Mouse (Mus musculus): ENCODE results near the gene Tnfrsf9. TPM values are rescaled to one million over a fixed set of nuclear protein-coding genes. Genes with fewer than 3 reads are reported as not detected.

The Tnfrsf9 gene
- total RNA-seq, 4 experiments from 2014 or later: 0.27 to 0.43 (median 0.28) TPM; not detected in 1

Other genes starting within 250 kb of the Tnfrsf9 start
- 10 to 100 TPM; 17.9 to 44.0 (median 29.8) TPM for gene Errfi1, start 60.6 kb upstream of the Tnfrsf9 start, total RNA-seq (2022)
- gene Park7, start 125 bp upstream of the Tnfrsf9 start, total RNA-seq (2022): 100 to 1,000 TPM; 239 to 338 (median 269) TPM
- gene Uts2, start 82.5 kb downstream of the Tnfrsf9 start, total RNA-seq (2022): not detected
- gene Per3, start 130.1 kb downstream of the Tnfrsf9 start, total RNA-seq (2022): 10 to 100 TPM; 20.3 to 52.9 (median 30.9) TPM
- gene Vamp3, start 143.4 kb downstream of the Tnfrsf9 start, total RNA-seq (2022): 10 to 100 TPM; 57.3 to 70.2 (median 63.4) TPM
- not detected for gene Gm13090, start 175.0 kb downstream of the Tnfrsf9 start, total RNA-seq (2022)

Measured in adrenal gland, adult 8-10 months (tissue).